Mouse (Mus musculus): Measurements from ENCODE around the gene Faap20.

DNA sequence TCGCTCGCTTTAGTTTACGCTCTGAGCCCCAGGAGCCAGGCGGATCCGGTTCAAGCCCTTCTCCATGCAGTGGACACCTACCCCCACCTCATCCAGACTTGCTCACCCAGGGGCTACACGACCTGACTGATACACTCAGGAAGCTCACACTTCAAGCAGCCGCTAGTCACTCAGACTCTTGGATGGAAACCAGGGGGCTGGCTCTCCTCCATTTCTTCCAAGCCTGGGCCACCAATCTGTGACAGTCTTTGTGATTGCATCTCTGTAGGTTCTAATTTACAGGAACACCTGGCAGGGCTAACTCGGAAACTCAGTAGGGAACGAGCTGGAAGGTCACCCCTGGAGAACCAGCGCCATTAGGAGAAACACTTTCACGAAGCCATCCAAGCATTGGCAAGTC lies 38.1 kb downstream of the Faap20 start:
- TF ChIP-seq TAL1 (IDR thresholded peaks at IDR 0.05; ENCODE audit: low read length) (no peak), GATA1 (IDR thresholded peaks at IDR 0.05; ENCODE audit: low read length) (no peak)
